Mouse (Mus musculus) neural tube, embryonic 13.5 days (tissue): ENCODE measurements around the gene Arhgef10l. TPM values are rescaled to one million over a fixed set of nuclear protein-coding genes. Genes with fewer than 3 reads are reported as not detected.

Experiments used
- ATAC-seq: fragments of 200-750 bp; cut with Nextera tagmentation; 2 replicates; pipeline ENCODE4 v1.8.0; 2017; ENCODE audit warnings: low read depth, mild to moderate bottlenecking, moderate TSS enrichment, moderate library complexity
- H3K27ac ChIP-seq: fragments of 300-500 bp; sonication (generic); replicated peaks from 2 replicates; pipeline ENCODE4 v1.5.1; 2015; ENCODE audit warnings: moderate library complexity, mild to moderate bottlenecking, inconsistent platforms
- H3K27me3 ChIP-seq: fragments of 300-500 bp; sonication (generic); 2 replicates; pipeline ENCODE4 v1.6.1; 2015; ENCODE audit warnings: mild to moderate bottlenecking, inconsistent platforms
- H3K36me3 ChIP-seq: fragments of 300-500 bp; sonication (generic); 2 replicates; pipeline ENCODE4 v1.6.1; 2015; ENCODE audit warnings: mild to moderate bottlenecking, inconsistent platforms
- H3K4me1 ChIP-seq: fragments of 300-500 bp; sonication (generic); replicated peaks from 2 replicates; pipeline ENCODE4 v1.6.1; 2015; ENCODE audit warnings: inconsistent platforms
- H3K4me2 ChIP-seq: fragments of 300-500 bp; sonication (generic); 2 replicates; pipeline ENCODE4 v1.6.1; 2015; ENCODE audit warnings: inconsistent platforms, mild to moderate bottlenecking, moderate library complexity
- H3K4me3 ChIP-seq: fragments of 300-500 bp; sonication (generic); 2 replicates; pipeline ENCODE4 v1.5.1; 2015; ENCODE audit warnings: mild to moderate bottlenecking, inconsistent platforms
- H3K9ac ChIP-seq: fragments of 300-500 bp; sonication (generic); 2 replicates; pipeline ENCODE4 v1.6.1; 2015; ENCODE audit warnings: moderate library complexity, mild to moderate bottlenecking, inconsistent platforms
- H3K9me3 ChIP-seq: fragments of 300-500 bp; sonication (generic); 2 replicates; pipeline ENCODE4 v1.6.1; 2016; ENCODE audit warnings: inconsistent platforms
- WGBS: fragments of 180-500 bp; shearing (Covaris S2); methylation state at CpG from one replicate; pipeline ENCODE4 v1.1.7; 2015; 5-methylcytosine and 5-hydroxymethylcytosine counted together
- polyA plus RNA-seq: library from polyadenylated mRNA; unstranded; fragments of >200 nt; fragmentation: Nextera tagmentation; extraction: Ambion mirVana; gene quantifications from 2 replicates; pipeline ENCODE4 v1.2.1, GENCODE M21; 2015

Arhgef10l gene
- polyA plus RNA-seq, 1 experiment from 2014 or later: 28.6 TPM

DNA sequence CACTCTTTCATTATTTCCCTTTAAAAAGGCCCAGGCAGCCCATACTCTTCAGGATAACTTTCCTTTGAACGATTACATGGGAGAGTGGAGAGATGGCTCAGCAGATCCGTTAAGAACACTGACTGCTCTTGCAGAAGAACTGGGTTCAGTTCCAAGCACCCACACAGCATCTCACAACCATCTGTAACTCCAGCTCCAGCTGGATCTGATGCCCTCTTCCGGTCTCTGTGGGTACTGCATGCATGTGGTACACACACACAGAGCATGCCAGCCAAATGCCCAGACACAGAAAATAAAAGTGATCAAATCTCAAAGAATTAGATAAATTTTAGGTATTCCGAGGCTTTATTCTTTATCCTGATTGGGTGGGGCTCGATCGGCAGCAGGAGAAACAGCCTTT, 115.1 kb downstream of the Arhgef10l start:
- no peak for ATAC-seq
- Histone ChIP-seq H3K27me3 (no peaks in the 10 kb centered on the region), H3K36me3 (peaks cover 74% of the 10 kb centered on the region), H3K27ac (peak overlapping the region; percentile 79), H3K4me3 (no peak overlapping the region), H3K9ac (no peak overlapping the region), H3K4me1 (peaks cover 20% of the 10 kb centered on the region), H3K4me2 (no peak overlapping the region), H3K9me3 (no peaks in the 10 kb centered on the region)
- 92% methylated on average over 6 of the region's 6 CpGs for WGBS

DNA sequence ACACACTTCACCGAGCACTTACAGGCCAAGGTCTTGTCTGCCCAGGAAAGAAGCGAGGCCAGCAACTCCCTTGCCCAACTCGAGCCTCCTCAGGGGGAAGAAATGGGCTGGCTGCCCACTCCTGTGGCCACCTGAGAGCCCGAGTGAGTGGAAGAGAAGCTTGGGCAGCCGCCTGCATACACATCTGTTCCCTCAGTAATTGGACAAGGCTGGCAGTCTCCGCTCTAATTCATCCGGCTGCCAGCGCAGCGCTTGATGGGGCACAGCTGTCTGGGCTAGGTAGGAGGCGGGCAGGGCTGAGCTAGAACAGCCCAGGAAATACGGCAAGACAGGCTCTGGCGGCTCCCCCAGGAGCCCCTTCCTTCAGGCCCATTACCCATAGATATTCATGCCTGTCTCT, 115.8 kb downstream of the Arhgef10l start:
- peak; percentile 77 for ATAC-seq
- Histone ChIP-seq H3K27ac (peak overlapping the region; percentile 79), H3K9ac (no peak overlapping the region), H3K4me2 (no peak overlapping the region), H3K27me3 (no peaks in the 10 kb centered on the region), H3K9me3 (no peaks in the 10 kb centered on the region), H3K4me1 (peaks cover 16% of the 10 kb centered on the region), H3K4me3 (no peak overlapping the region), H3K36me3 (peaks cover 75% of the 10 kb centered on the region)
- 50% methylated on average over 12 of the region's 12 CpGs for WGBS

DNA sequence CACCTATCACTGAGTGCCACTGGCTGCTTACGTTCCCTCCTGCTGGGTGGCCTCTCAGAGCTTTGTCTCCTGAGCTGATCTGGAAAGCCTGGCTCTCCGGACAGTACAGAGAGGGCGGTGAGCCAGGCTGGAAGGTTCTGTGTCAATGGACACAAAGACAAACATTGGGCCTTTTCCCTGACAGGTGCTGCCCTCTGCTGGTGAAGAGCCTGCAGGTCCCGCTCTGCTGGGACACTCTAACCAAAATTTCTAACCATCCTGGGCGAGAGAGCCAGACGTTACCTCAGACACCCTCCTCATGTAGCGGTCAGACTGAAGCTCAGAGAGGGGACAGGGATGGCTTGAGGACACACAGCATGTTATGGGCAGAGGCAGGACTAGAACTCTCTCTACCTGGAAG, 118.3 kb downstream of the Arhgef10l start:
- no peak overlapping the region for H3K9ac ChIP-seq
- WGBS: 29% methylated on average over 7 of the region's 7 CpGs
- H3K4me2 ChIP-seq: no peak overlapping the region
- H3K9me3 ChIP-seq: no peaks in the 10 kb centered on the region
- H3K27me3 ChIP-seq: no peaks in the 10 kb centered on the region
- H3K4me1 ChIP-seq: peaks cover 16% of the 10 kb centered on the region
- 0 out of 2 replicates have a peak, but pooled peaks have one; percentile 29 for ATAC-seq
- peaks cover 76% of the 10 kb centered on the region for H3K36me3 ChIP-seq
- peak overlapping the region; percentile 38; the same call in 1 of the 2 replicates for H3K27ac ChIP-seq
- H3K4me3 ChIP-seq: no peak overlapping the region

DNA sequence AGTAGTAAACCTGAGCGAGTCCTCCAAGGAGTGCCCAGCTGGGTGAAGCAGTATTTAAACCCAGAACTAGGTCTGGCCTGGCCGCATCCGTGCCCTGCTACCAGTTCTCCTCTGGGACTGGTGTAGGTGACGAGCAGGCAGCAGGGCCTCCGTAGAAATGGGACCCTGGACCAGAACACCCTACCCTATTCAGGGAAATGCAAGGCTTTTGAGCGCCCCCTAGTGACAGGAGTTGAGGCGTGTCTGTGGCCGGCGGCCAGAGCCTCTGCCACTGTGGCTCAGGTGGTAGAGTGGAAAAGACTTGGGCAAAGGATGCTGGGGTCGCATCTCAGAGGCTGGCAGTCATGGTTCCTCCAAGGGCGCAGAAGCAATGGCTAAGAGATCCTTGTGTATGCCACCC, 126.7 kb downstream of the Arhgef10l start:
- Histone ChIP-seq H3K27me3 (no peaks in the 10 kb centered on the region), H3K4me2 (no peak overlapping the region), H3K27ac (no peak overlapping the region), H3K9me3 (no peaks in the 10 kb centered on the region), H3K4me1 (peaks cover 38% of the 10 kb centered on the region), H3K9ac (no peak overlapping the region), H3K36me3 (peaks cover 55% of the 10 kb centered on the region), H3K4me3 (no peak overlapping the region)
- WGBS: 33% methylated on average over 11 of the region's 11 CpGs
- ATAC-seq: peak; percentile 68

DNA sequence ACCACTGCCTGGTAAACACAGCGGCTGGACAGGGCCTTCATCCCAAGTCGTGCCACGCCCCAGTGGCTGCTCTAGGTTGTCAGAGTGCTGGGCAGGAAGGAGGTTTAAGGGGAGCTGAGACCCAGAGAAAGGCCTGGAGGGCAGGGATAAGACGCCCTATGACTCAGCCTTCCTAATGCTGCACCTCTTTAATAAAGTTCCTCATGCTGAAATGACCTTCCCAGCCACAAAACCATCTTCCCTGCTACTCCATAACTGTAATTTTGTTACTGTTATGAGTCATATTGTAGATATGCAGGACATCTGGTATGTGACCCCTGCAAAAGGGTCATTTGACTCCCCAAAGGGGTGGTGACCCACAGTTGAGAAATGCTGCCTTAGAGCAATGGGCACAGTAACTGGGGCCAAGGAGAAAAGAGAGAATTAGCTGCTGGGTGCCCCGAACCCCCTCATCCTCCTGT, 128.2 kb downstream of the Arhgef10l start:
- Histone ChIP-seq H3K9ac (0 out of 2 replicates have a peak overlapping the region, but pooled peaks have one; percentile 12), H3K27ac (no peak overlapping the region), H3K4me3 (no peak overlapping the region), H3K36me3 (peaks cover 44% of the 10 kb centered on the region), H3K27me3 (no peaks in the 10 kb centered on the region), H3K9me3 (no peaks in the 10 kb centered on the region), H3K4me1 (peaks cover 53% of the 10 kb centered on the region), H3K4me2 (no peak overlapping the region)
- WGBS: 77% methylated on average over 5 of the region's 5 CpGs
- no peak for ATAC-seq

DNA sequence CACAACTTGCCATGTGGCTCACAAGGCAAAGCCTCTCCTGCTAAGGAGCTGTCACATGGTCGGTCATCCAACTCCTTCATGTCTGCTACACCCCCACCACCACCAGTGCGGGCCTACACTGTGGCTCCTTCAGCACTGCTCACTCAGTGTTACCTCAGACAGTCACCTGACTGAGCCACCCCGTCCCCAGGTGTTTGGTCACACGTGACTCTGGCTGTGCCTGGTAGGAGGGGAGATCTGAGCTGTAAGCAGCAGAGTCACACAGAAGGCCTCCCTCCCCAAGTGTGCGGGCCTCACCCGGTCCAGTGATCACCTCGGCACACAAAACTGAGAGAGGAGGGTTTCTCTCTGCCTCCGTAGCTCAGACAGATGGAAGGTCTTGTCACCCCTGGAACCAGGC, 130.5 kb downstream of the Arhgef10l start:
- Histone ChIP-seq H3K4me3 (no peak overlapping the region), H3K4me1 (peaks cover 60% of the 10 kb centered on the region), H3K27ac (no peak overlapping the region), H3K9ac (no peak overlapping the region), H3K27me3 (no peaks in the 10 kb centered on the region), H3K36me3 (peaks cover 45% of the 10 kb centered on the region), H3K9me3 (no peaks in the 10 kb centered on the region), H3K4me2 (no peak overlapping the region)
- no peak for ATAC-seq
- WGBS: 90% methylated on average over 8 of the region's 8 CpGs

DNA sequence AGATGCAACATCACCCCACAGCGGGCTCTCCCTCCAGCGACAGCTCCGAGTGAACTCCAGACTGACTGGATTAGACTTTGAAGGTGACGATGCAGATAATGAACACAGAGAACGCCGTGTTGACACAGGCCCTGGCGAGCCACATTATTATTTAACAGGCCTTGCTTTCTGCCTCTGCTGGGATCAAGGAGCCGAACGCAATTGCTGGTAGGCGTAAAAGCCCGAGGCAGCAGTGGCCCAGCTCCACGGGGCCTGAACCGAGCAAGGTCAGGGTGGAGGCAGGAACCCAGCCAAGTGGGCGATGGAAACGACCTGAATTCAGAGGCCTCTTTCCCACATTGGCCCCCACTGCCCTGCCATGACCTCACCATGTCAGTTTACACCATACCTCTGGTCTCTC, 133.5 kb downstream of the Arhgef10l start:
- no peaks in the 10 kb centered on the region for H3K9me3 ChIP-seq
- 23% methylated on average over 15 of the region's 15 CpGs for WGBS
- H3K27me3 ChIP-seq: no peaks in the 10 kb centered on the region
- H3K9ac ChIP-seq: 0 out of 2 replicates have a peak overlapping the region, but pooled peaks have one; percentile 31
- H3K4me2 ChIP-seq: no peak overlapping the region
- no peak for ATAC-seq
- H3K27ac ChIP-seq: peak overlapping the region; percentile 78
- H3K4me3 ChIP-seq: no peak overlapping the region
- H3K4me1 ChIP-seq: peaks cover 65% of the 10 kb centered on the region
- peaks cover 40% of the 10 kb centered on the region for H3K36me3 ChIP-seq

DNA sequence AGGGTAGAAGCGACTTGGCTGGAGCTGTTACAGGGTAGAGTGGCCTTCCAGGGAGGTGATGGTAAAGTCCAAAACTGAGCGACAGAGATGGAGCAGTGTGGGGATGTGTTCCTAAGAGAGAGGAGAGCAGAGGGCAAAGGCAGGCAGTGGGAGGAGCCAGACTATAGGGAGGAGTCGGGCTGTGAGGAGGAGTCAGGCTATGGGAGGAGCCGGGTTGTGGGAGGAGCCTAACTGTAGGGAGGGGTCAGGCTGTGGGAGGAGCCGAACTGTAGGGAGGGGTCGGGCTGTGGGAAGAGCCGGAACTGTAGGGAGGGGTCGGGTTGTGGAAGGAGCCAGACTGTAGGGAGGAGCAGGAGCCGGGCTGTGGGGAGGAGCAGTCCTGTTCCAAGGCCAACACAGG, 134.8 kb downstream of the Arhgef10l start:
- Histone ChIP-seq H3K4me2 (no peak overlapping the region), H3K4me3 (no peak overlapping the region), H3K36me3 (peaks cover 34% of the 10 kb centered on the region), H3K9ac (no peak overlapping the region), H3K4me1 (peaks cover 62% of the 10 kb centered on the region), H3K9me3 (no peaks in the 10 kb centered on the region), H3K27ac (peak overlapping the region; percentile 69; the same call in 1 of the 2 replicates), H3K27me3 (no peaks in the 10 kb centered on the region)
- no peak for ATAC-seq
- WGBS: 28% methylated on average over 9 of the region's 9 CpGs

DNA sequence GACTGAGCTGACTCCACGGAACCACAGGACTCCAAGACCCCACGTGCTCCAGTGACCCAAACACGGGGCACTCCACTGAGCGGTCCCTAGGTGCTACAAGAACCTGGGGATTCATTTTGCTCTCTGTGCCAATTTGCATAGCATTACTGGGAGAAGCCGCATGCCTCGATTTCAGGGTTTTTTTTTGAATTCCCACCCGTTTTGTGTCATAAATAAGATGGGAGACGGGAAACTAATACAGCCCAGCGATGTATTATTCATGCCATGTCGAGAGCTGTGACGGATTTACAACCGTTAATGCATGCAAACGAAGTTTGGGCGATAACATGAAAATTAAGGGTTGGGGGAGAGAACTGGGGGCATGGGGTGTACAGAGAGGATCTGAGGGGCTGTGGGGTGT, 136.1 kb downstream of the Arhgef10l start:
- no peaks in the 10 kb centered on the region for H3K9me3 ChIP-seq
- WGBS: 36% methylated on average over 14 of the region's 14 CpGs
- no peaks in the 10 kb centered on the region for H3K27me3 ChIP-seq
- 0 out of 2 replicates have a peak overlapping the region, but pooled peaks have one; percentile 4 for H3K9ac ChIP-seq
- ATAC-seq: no peak
- H3K4me2 ChIP-seq: no peak overlapping the region
- no peak overlapping the region for H3K4me3 ChIP-seq
- H3K36me3 ChIP-seq: peaks cover 24% of the 10 kb centered on the region
- H3K4me1 ChIP-seq: peaks cover 74% of the 10 kb centered on the region
- peak overlapping the region; percentile 69 for H3K27ac ChIP-seq

DNA sequence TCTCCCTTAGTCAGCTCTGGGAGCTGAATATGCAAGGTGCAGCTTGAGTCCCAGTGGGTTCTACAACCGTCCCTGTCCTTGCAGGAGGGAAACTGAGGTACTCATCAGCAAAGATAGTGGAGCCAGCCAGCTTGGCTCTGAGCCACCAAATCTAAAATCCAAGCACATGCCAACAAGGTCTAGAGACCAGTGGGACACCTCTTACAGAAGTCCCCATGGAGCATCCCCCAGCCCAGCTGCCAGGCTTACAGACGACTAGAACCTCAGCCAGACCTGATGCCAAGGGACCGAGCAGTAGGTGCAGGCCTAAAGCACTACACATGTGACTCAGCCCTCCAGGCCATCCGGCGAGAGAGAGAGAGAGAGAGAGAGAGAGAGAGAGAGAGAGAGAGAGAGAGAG, 137.4 kb downstream of the Arhgef10l start:
- WGBS: 62% methylated on average over 5 of the region's 5 CpGs
- ATAC-seq: no peak
- H3K9ac ChIP-seq: no peak overlapping the region
- no peak overlapping the region for H3K4me3 ChIP-seq
- H3K27me3 ChIP-seq: no peaks in the 10 kb centered on the region
- no peak overlapping the region for H3K4me2 ChIP-seq
- H3K36me3 ChIP-seq: peaks cover 21% of the 10 kb centered on the region; the same call in 1 of the 2 replicates
- H3K27ac ChIP-seq: 0 out of 2 replicates have a peak overlapping the region, but pooled peaks have one; percentile 42
- peaks cover 65% of the 10 kb centered on the region for H3K4me1 ChIP-seq
- H3K9me3 ChIP-seq: no peaks in the 10 kb centered on the region

DNA sequence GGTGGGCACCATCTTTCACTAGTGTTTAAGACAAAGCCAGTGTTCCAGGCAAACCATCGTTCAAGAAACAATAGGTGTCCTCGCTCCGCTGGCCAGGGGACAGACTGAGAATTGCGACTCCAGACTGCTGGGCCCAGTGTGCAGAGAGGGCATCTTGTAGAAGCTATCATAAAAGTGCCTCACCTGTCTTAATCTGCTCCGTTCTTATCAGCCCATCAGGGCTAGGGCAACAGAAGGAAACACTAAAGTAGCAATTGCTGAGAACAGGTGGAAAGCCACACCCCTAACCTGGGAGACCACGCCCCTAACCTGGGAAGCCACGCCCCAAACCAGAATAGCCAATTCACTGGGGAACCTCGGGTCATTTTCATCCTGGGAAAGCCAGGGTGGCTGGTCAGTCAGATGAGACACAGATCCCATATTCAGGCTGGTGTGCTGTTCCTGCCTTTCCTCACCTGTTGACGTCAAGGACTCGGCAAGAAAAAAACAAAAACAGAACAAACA, 140.1 kb downstream of the Arhgef10l start:
- H3K9me3 ChIP-seq: no peaks in the 10 kb centered on the region
- no peak overlapping the region for H3K9ac ChIP-seq
- H3K4me1 ChIP-seq: peaks cover 39% of the 10 kb centered on the region
- H3K4me2 ChIP-seq: no peak overlapping the region
- ATAC-seq: no peak
- H3K4me3 ChIP-seq: no peak overlapping the region
- H3K36me3 ChIP-seq: peaks cover 27% of the 10 kb centered on the region
- no peaks in the 10 kb centered on the region for H3K27me3 ChIP-seq
- 0 out of 2 replicates have a peak overlapping the region, but pooled peaks have one; percentile 42 for H3K27ac ChIP-seq
- WGBS: 70% methylated on average over 10 of the region's 10 CpGs

DNA sequence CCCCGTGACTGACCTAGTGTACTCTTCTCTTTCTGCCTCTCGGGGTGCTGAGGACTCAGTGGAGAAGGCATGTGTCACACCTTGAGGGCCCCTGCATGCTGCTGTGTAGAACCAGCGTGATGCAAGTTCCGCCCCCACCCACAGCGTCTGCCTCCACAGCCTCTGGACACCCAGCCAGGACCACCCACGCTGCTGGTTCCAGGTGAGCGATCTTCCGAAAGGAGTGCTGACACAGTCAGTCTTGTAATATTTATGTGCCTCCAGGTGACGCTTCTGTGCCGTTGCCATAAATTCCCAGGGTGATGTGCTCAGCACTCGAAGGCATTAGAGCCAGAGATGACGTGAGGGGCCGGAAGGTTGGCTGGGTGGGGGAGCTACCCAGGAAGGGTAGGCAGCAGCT, 140.9 kb downstream of the Arhgef10l start:
- WGBS: 59% methylated on average over 13 of the region's 13 CpGs
- no peak overlapping the region for H3K9ac ChIP-seq
- H3K4me2 ChIP-seq: no peak overlapping the region
- H3K9me3 ChIP-seq: no peaks in the 10 kb centered on the region
- H3K4me1 ChIP-seq: peaks cover 37% of the 10 kb centered on the region
- no peak for ATAC-seq
- peak overlapping the region; percentile 42; the same call in 1 of the 2 replicates for H3K27ac ChIP-seq
- H3K27me3 ChIP-seq: no peaks in the 10 kb centered on the region
- no peak overlapping the region for H3K4me3 ChIP-seq
- H3K36me3 ChIP-seq: peaks cover 35% of the 10 kb centered on the region

DNA sequence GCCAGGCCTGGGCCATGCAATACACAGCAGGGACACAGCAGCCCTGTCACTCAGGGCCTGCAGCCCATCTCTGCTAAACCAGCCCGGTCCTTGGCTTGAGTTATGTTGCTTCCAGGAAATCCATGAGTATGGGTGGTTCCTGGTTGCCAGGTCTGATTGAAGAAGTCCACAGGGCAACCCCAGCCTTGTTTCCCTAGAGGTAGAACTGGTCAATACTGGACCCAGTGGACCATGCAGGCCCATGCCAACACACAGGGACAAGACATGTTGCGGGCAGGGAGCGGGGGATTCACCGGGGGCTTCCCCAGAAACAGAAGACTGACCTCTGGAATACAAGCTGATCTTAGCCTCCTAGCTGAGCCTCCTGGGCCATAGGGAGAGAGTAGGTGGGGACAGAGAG, 142.9 kb downstream of the Arhgef10l start:
- Histone ChIP-seq H3K27me3 (no peaks in the 10 kb centered on the region), H3K4me2 (no peak overlapping the region), H3K4me1 (peaks cover 21% of the 10 kb centered on the region), H3K9me3 (no peaks in the 10 kb centered on the region), H3K27ac (no peak overlapping the region), H3K36me3 (peaks cover 53% of the 10 kb centered on the region), H3K9ac (no peak overlapping the region), H3K4me3 (no peak overlapping the region)
- no peak for ATAC-seq
- WGBS: 96% methylated on average over 4 of the region's 4 CpGs
